Mouse (Mus musculus): ENCODE data around the gene Dnajc4.

- TF ChIP-seq CTCF (IDR thresholded peaks at IDR 0.05; ENCODE audit: low read depth) = no peak
- no peak for TF ChIP-seq EP300 (IDR thresholded peaks at IDR 0.05; ENCODE audit: low read depth)
Observed at GRCm38 (mm10) chr19:6985300-6985699, 7.1 kb downstream of the Dnajc4 start.

All from heart, postnatal 0 days (tissue).